Mouse (Mus musculus): ENCODE results near the gene Glod4. TPM values are rescaled to one million over a fixed set of nuclear protein-coding genes. Genes with fewer than 3 reads are reported as not detected.

Glod4 gene
- polyA plus RNA-seq, 2 experiments: 17.9 to 60.7 TPM

DNA sequence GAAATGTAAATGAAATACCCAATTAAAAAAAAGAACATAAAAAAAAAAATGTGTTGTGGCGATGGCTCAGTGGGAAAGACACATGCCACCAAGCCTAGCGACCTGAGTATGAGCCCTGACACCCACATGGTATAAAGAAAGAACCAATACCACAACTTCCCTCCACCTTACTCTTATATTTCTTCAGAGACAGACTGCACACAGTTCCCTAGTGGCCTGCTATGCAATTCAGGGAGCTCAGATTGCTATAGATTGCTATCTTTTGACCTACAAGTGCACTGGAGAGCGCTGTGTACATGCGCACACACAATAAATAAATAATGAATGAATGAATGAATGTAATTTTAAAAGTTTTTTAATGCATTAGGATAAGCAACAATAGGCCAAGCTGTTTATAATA is 59.8 kb downstream of the Glod4 start:
- Histone ChIP-seq H3K4me1 (replicated peaks; ENCODE audit: control insufficient read depth in 2 of 2, insufficient read depth in 2 of 2, low read length in 1 of 2) (peaks cover under 1 to 5% of the 10 kb centered on the region in 2 experiments), H3K4me3 (ENCODE audit: insufficient read depth in 1 of 2, low read depth in 2 of 2, low read length in 2 of 2) (no peak overlapping the region), H3K9me3 (ENCODE audit: control insufficient read depth, low read length) (no peaks in the 10 kb centered on the region), H3K27ac (no peak overlapping the region), H3K27me3 (ENCODE audit: control insufficient read depth, insufficient read depth, low read length) (no peaks in the 10 kb centered on the region), H3K36me3 (replicated peaks; ENCODE audit: control insufficient read depth, insufficient read depth, low read depth) (no peaks in the 10 kb centered on the region), H3K4me2 (ENCODE audit: low read depth) (no peak overlapping the region), H3K9ac (replicated peaks) (no peak overlapping the region)
- TF ChIP-seq EP300 (IDR thresholded peaks at IDR 0.05; ENCODE audit: low read depth) (no peak), CTCF (IDR thresholded peaks at IDR 0.05; ENCODE audit: low read depth) (no peak)
- no peak for ATAC-seq (ENCODE audit: insufficient read depth)
- WGBS (ENCODE audit: insufficient replicate concordance): 71% methylated on average over 4 of the region's 4 CpGs
- no peak for DNase-seq (ENCODE audit: low read depth in 3 of 3, low spot score in 3 of 3)

DNA sequence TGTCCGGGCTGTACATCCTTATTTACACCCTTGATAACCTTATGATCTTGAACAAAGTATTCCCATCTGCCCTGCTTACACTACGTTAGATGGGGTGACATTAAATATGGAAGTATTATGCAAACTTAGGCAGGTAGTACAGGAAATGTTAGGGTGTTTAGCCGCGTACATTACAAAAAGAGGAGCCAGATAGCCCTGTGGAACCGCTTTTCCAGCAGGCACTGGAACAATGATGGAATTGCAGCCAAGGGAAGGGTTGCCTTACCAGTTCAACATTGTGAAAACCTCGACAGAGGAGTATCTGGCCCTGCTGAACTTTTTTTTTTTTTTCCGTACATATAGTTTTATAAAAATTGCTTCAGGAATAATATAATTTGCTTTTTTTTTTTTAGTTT is 63.4 kb downstream of the Glod4 start:
- no peaks in the 10 kb centered on the region for H3K36me3 ChIP-seq (replicated peaks; ENCODE audit: control insufficient read depth, insufficient read depth, low read depth)
- H3K27me3 ChIP-seq (ENCODE audit: control insufficient read depth, insufficient read depth, low read length): no peaks in the 10 kb centered on the region
- no peak overlapping the region; the same call in 1 of the 2 replicates for H3K27ac ChIP-seq
- H3K4me1 ChIP-seq (replicated peaks; ENCODE audit: control insufficient read depth in 2 of 2, insufficient read depth in 2 of 2, low read length in 1 of 2): peaks cover 5 to 9% of the 10 kb centered on the region in 2 experiments
- TF ChIP-seq CTCF (IDR thresholded peaks at IDR 0.05; ENCODE audit: low read depth) (no peak), EP300 (IDR thresholded peaks at IDR 0.05; ENCODE audit: low read depth) (no peak)
- peak overlapping the region; percentile 98 for H3K4me3 ChIP-seq (ENCODE audit: insufficient read depth in 1 of 2, low read depth in 2 of 2, low read length in 2 of 2)
- WGBS (ENCODE audit: insufficient replicate concordance): 8% methylated on average over 7 of the region's 7 CpGs
- peak overlapping the region; percentile 87 for H3K9ac ChIP-seq (replicated peaks)
- DNase-seq (ENCODE audit: low read depth in 3 of 3, low spot score in 3 of 3): no peak
- no peak for ATAC-seq (ENCODE audit: insufficient read depth)
- H3K9me3 ChIP-seq (ENCODE audit: control insufficient read depth, low read length): no peaks in the 10 kb centered on the region
- H3K4me2 ChIP-seq (ENCODE audit: low read depth): peak overlapping the region; percentile 92

DNA sequence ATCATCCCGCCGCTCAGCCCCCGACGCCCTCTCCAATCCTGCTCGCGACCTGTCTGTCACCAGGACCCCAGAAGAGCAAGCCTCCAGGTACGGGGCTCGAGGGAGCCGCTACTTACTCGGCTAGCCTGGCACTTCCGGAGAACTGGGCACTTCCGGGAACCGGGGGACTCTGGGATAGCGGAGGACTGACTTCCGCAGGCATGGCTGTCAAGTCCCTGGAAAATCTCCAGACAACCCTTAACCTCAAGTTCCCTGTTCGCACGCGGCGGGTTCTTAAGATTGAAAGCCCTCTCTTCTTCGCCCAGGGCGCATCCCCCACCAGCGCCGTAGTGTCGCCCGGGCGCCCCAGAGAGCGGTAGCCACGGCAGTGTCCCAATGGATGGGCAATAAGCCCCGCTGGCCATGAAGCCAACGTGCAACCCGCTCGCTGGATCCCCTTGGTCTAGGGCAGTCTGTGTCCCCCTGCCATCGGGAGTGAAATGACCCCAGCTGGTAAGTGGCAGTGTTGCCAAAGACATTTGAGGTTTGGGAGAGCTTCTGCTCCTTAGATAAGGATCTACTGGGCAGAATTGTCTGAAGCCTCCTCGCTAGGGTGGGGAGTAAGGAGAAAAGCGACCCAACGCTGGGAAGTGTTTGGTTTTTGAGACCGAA is 63.9 kb downstream of the Glod4 start, which contains the start of the genes Vps53 and Fam57a:
TSS of gene Vps53 (minus strand) at position 153 of the 651 bp plus-strand sequence.
TSS of gene Fam57a (plus strand) at position 177 of the 651 bp plus-strand sequence.
- peak; percentile 89 for ATAC-seq (ENCODE audit: insufficient read depth)
- under 1% methylated on average over 37 of the region's 37 CpGs for WGBS (ENCODE audit: insufficient replicate concordance)
- H3K4me1 ChIP-seq (replicated peaks; ENCODE audit: control insufficient read depth in 2 of 2, insufficient read depth in 2 of 2, low read length in 1 of 2): peaks cover 5 to 9% of the 10 kb centered on the region in 2 experiments
- peak within 1 kb of the TSS; percentile 98 for H3K4me3 ChIP-seq (ENCODE audit: insufficient read depth in 1 of 2, low read depth in 2 of 2, low read length in 2 of 2)
- H3K36me3 ChIP-seq (replicated peaks; ENCODE audit: control insufficient read depth, insufficient read depth, low read depth): no peaks in the 10 kb centered on the region
- H3K4me2 ChIP-seq (ENCODE audit: low read depth): peak within 1 kb of the TSS; percentile 92
- DNase-seq (ENCODE audit: low read depth in 3 of 3, low spot score in 3 of 3): peak; percentile 67 to 71 (median 67)
- H3K27me3 ChIP-seq (ENCODE audit: control insufficient read depth, insufficient read depth, low read length): no peaks in the 10 kb centered on the region
- H3K9me3 ChIP-seq (ENCODE audit: control insufficient read depth, low read length): no peaks in the 10 kb centered on the region
- H3K9ac ChIP-seq (replicated peaks): peak within 1 kb of the TSS; percentile 87
- H3K27ac ChIP-seq: peak within 1 kb of the TSS; percentile 59
- TF ChIP-seq CTCF (IDR thresholded peaks at IDR 0.05; ENCODE audit: low read depth) (no peak), EP300 (IDR thresholded peaks at IDR 0.05; ENCODE audit: low read depth) (no peak)

DNA sequence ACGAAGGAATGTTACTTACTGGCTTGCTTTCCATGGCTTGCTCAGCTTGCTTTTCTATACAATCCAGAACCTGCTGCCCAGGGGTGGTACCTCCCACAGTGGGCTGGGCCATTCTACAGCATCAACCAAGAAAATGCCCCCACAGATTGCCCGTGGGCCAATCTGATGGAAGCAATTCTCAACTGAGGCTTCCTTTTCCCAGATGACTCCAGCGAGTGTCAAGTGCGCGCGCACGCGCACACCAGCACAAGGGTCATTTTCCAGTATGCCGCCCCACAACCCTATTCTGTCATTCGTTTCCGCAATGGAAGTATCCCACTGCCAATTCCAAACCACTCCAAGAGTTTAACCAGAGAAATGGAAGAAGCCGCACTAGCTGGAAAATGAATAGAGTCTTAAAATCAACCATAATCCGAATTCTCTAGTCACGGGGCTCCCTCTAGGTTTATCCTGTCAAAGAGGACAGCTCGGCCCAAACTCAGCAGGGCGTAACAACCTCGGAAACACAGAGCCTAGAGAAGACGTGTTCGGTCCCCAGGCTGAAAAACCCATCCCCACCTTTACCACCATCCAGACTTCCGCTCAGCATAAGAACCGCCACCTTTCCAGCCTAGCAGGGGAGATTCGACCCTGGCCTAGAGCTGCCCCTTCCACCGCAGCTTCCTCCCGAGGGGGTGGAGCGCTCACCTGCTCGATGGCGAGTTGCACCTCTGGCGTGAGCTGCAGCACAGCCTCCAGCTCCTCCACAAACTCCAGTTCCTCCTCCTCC is 64.6 kb downstream of the Glod4 start:
- peak overlapping the region; percentile 87 for H3K9ac ChIP-seq (replicated peaks)
- H3K36me3 ChIP-seq (replicated peaks; ENCODE audit: control insufficient read depth, insufficient read depth, low read depth): no peaks in the 10 kb centered on the region
- TF ChIP-seq CTCF (IDR thresholded peaks at IDR 0.05; ENCODE audit: low read depth): no peak
- no peak for TF ChIP-seq EP300 (IDR thresholded peaks at IDR 0.05; ENCODE audit: low read depth)
- H3K4me1 ChIP-seq (replicated peaks; ENCODE audit: control insufficient read depth in 2 of 2, insufficient read depth in 2 of 2, low read length in 1 of 2): peaks cover 5 to 9% of the 10 kb centered on the region in 2 experiments
- WGBS (ENCODE audit: insufficient replicate concordance): 1% methylated on average over 28 of the region's 28 CpGs
- H3K27ac ChIP-seq: peak overlapping the region; percentile 39
- H3K4me3 ChIP-seq (ENCODE audit: insufficient read depth in 1 of 2, low read depth in 2 of 2, low read length in 2 of 2): peak overlapping the region; percentile 98
- H3K9me3 ChIP-seq (ENCODE audit: control insufficient read depth, low read length): no peaks in the 10 kb centered on the region
- ATAC-seq (ENCODE audit: insufficient read depth) (peak; percentile 74), DNase-seq (ENCODE audit: low read depth in 3 of 3, low spot score in 3 of 3) (peak in 1 of 3 experiments; percentile 43)
- H3K27me3 ChIP-seq (ENCODE audit: control insufficient read depth, insufficient read depth, low read length): no peaks in the 10 kb centered on the region
- H3K4me2 ChIP-seq (ENCODE audit: low read depth): peak overlapping the region; percentile 92

DNA sequence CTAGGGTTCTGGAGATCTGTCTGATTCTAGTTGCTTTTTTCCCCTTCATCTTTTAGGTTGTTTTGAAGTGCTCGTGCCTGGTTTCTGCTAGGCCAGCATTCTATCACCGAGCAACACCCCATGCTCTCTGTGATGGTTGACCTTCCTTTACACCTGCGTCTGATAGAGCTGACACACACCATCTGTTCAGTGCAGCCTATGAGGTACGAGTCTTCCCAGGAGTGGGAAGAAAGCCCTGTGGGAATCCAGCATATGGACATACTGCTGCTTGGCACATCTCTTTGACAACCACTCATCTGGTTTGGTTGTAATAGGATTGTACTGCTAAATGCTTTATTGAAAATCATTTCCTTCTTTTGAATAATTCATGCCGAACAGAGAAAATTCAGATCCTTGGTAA is 73.3 kb downstream of the Glod4 start:
- 0 out of 4 replicates have a peak, but pooled peaks cover 0 to 2% of the 10 kb centered on the region in 2 experiments for H3K4me1 ChIP-seq (replicated peaks; ENCODE audit: control insufficient read depth in 2 of 2, insufficient read depth in 2 of 2, low read length in 1 of 2)
- no peak overlapping the region for H3K9ac ChIP-seq (replicated peaks)
- TF ChIP-seq CTCF (IDR thresholded peaks at IDR 0.05; ENCODE audit: low read depth) (no peak), EP300 (IDR thresholded peaks at IDR 0.05; ENCODE audit: low read depth) (no peak)
- H3K4me2 ChIP-seq (ENCODE audit: low read depth): no peak overlapping the region
- H3K4me3 ChIP-seq (ENCODE audit: insufficient read depth in 1 of 2, low read depth in 2 of 2, low read length in 2 of 2): no peak overlapping the region
- DNase-seq (ENCODE audit: low read depth in 3 of 3, low spot score in 3 of 3) (no peak), ATAC-seq (ENCODE audit: insufficient read depth) (no peak)
- WGBS (ENCODE audit: insufficient replicate concordance): 72% methylated on average over 5 of the region's 5 CpGs
- H3K9me3 ChIP-seq (ENCODE audit: control insufficient read depth, low read length): no peaks in the 10 kb centered on the region
- H3K27ac ChIP-seq: no peak overlapping the region
- H3K27me3 ChIP-seq (ENCODE audit: control insufficient read depth, insufficient read depth, low read length): no peaks in the 10 kb centered on the region
- no peaks in the 10 kb centered on the region; the same call in none of the 2 replicates for H3K36me3 ChIP-seq (replicated peaks; ENCODE audit: control insufficient read depth, insufficient read depth, low read depth)

All from liver, embryonic 14.5 days (tissue).